22 mouse cellular contexts compared by ENCODE assay signal in the genomic region with DNA sequence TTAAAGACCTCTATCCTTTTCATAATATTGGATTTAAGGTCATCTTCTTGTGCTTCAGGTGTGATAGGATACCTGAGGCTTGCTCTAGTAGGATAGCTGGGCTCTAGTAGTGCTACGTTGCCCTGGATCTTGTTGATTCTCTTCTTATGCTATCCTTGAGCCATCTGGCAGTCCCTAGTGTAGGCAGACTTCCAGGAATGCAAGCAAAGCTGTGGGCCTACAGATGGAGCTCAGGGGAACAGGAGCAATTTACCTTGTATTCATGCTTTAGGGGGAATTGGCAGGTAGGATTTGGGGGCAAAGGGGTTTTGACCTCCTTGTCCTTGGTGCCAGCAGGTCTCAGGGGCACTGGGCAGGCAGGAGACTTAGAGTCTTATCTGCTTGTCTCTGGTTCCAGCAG.
DNase-seq lines count a peak whose midpoint lies in the region; ATAC-seq and TF ChIP-seq lines count a peak whose summit lies in the region.
"Had no signal": no experiment of that assay in that cellular context is flagged by ENCODE, and none has a peak within 500 bp of the region (broad histone marks: within the 10 kb centered on the region; RNA-seq: fewer than 3 reads in every experiment).

No protein-coding gene starts in this region.

- TF ChIP-seq CTCF in midbrain, postnatal 0 days (IDR thresholded peaks at IDR 0.05): no peak

- peak; percentile 61 to 68 for DNase-seq in cerebellum, postnatal 14 days
- peak; percentile 82 for DNase-seq in heart, adult 11 months
- no peak for DNase-seq in heart, adult 9 months (ENCODE audit: low spot score in 2 of 2)
- DNase-seq in midbrain, embryonic 11.5 days (ENCODE audit: low spot score, missing footprints): peak; percentile 19
- DNase-seq in midbrain, postnatal 0 days (ENCODE audit: low spot score): no peak
- peak; percentile 10 for DNase-seq in adipocyte (ENCODE audit: low spot score)
- DNase-seq in thymus, postnatal 0 days (ENCODE audit: low spot score): no peak
- DNase-seq: adrenal gland, adult 2 months; adrenal gland, postnatal 25 days; cerebellum, adult 11 months; cerebellum, adult 9-11 months; gastrocnemius, postnatal 36 days; heart, adult 18-20 months; heart, postnatal 14 days had no signal

- H3K4me2 ChIP-seq in midbrain, embryonic 11.5 days: no peak overlapping the region
- H3K4me2 ChIP-seq in midbrain, postnatal 0 days (ENCODE audit: low read depth, low read length, poor library complexity, severe bottlenecking): no peak overlapping the region
- H3K4me2 ChIP-seq: embryonic facial prominence, embryonic 12.5 days; heart, embryonic 11.5 days; heart, embryonic 15.5 days; hindbrain, embryonic 13.5 days had no signal

- H3K9me3 ChIP-seq in midbrain, embryonic 11.5 days (ENCODE audit: control insufficient read depth, low read length): no peaks in the 10 kb centered on the region
- H3K9me3 ChIP-seq in midbrain, postnatal 0 days (ENCODE audit: low read length): no peaks in the 10 kb centered on the region
- H3K9me3 ChIP-seq: embryonic facial prominence, embryonic 12.5 days; heart, embryonic 15.5 days; hindbrain, embryonic 13.5 days had no signal

- no peak for ATAC-seq in cerebellum, adult (ENCODE audit: insufficient number of reproducible peaks, low FRiP score, low TSS enrichment)
- ATAC-seq in midbrain, embryonic 11.5 days (ENCODE audit: low FRiP score): no peak
- ATAC-seq in midbrain, postnatal 0 days (ENCODE audit: low FRiP score): no peak
- ATAC-seq: activated CD4-positive, CD25-positive, alpha-beta regulatory T cell, adult 4 months; forebrain, embryonic 16.5 days; hindbrain, postnatal 0 days had no signal

- no peaks in the 10 kb centered on the region for H3K27me3 ChIP-seq in midbrain, embryonic 11.5 days (ENCODE audit: control insufficient read depth, insufficient read depth, low read length)
- H3K27me3 ChIP-seq in midbrain, postnatal 0 days (ENCODE audit: insufficient read depth, low read length): no peaks in the 10 kb centered on the region
- H3K27me3 ChIP-seq: embryonic facial prominence, embryonic 12.5 days; heart, embryonic 15.5 days; hindbrain, embryonic 13.5 days had no signal

- 88% methylated on average over 1 of the region's 1 CpGs for WGBS in midbrain, embryonic 11.5 days
- WGBS in midbrain, postnatal 0 days: 85% methylated on average over 1 of the region's 1 CpGs

- H3K27ac ChIP-seq in midbrain, embryonic 11.5 days (ENCODE audit: low read depth, low read length): no peak overlapping the region
- no peak overlapping the region for H3K27ac ChIP-seq in midbrain, postnatal 0 days (ENCODE audit: low read depth, low read length)
- H3K27ac ChIP-seq: embryonic facial prominence, embryonic 12.5 days; heart, embryonic 15.5 days; hindbrain, embryonic 13.5 days; hindbrain, postnatal 0 days had no signal

- no peak overlapping the region for H3K9ac ChIP-seq in midbrain, embryonic 11.5 days (ENCODE audit: low read length)
- no peak overlapping the region for H3K9ac ChIP-seq in midbrain, postnatal 0 days (replicated peaks; ENCODE audit: low read length, poor library complexity, severe bottlenecking)
- H3K9ac ChIP-seq: embryonic facial prominence, embryonic 12.5 days; heart, embryonic 15.5 days; hindbrain, embryonic 13.5 days had no signal

- no peaks in the 10 kb centered on the region for H3K36me3 ChIP-seq in midbrain, embryonic 11.5 days (ENCODE audit: control insufficient read depth, insufficient read depth, low read length)
- H3K36me3 ChIP-seq in midbrain, postnatal 0 days (ENCODE audit: insufficient read depth, low read length): no peaks in the 10 kb centered on the region
- H3K36me3 ChIP-seq: embryonic facial prominence, embryonic 12.5 days; heart, embryonic 15.5 days; hindbrain, embryonic 13.5 days had no signal

- no peak overlapping the region for H3K4me3 ChIP-seq in midbrain, embryonic 11.5 days (ENCODE audit: low read depth, low read length)
- no peak overlapping the region for H3K4me3 ChIP-seq in midbrain, postnatal 0 days (ENCODE audit: low read depth, low read length)
- H3K4me3 ChIP-seq: embryonic facial prominence, embryonic 12.5 days; heart, embryonic 15.5 days; hindbrain, embryonic 13.5 days had no signal

- H3K4me1 ChIP-seq in midbrain, embryonic 11.5 days (ENCODE audit: control insufficient read depth, insufficient read depth, low read length): no peaks in the 10 kb centered on the region
- H3K4me1 ChIP-seq in midbrain, postnatal 0 days (ENCODE audit: insufficient read depth, low read length): no peaks in the 10 kb centered on the region
- H3K4me1 ChIP-seq: embryonic facial prominence, embryonic 12.5 days; heart, embryonic 15.5 days; hindbrain, embryonic 13.5 days had no signal

Comparison
In these comparisons a context has a peak if more than half of its experiments do, and no peak if none do; other contexts are left out.
1. DNase-seq: peak in cerebellum, postnatal 14 days (2 of 2), heart, adult 11 months (single experiment), midbrain, embryonic 11.5 days (single experiment) and adipocyte (single experiment); none in heart, adult 9 months (0 of 2), midbrain, postnatal 0 days (single experiment) and thymus, postnatal 0 days (single experiment).